Mouse (Mus musculus) CH12.LX (cell line): ENCODE data around the gene Fam19a5.

ENCODE experiments used
- CTCF ChIP-seq, 2 experiments: IDR thresholded peaks in 1 of 2; conservative IDR thresholded peaks in 1 of 2; 2 replicates each; pipeline ENCODE4 v1.5.1; 2011 to 2012; ENCODE audit warnings: low read depth in 2 of 2, low read length in 2 of 2, improper control_type of control experiment in 1 of 2, inconsistent platforms in 1 of 2, mild to moderate bottlenecking in 1 of 2, moderate library complexity in 1 of 2
- JUND ChIP-seq: conservative IDR thresholded peaks from 2 replicates; pipeline ENCODE4 v1.6.1; 2011; ENCODE audit warnings: low read depth, low read length, improper control_type of control experiment
- MEF2A ChIP-seq: IDR thresholded peaks from 2 replicates; pipeline ENCODE4 v1.6.1; 2014; ENCODE audit warnings: low read depth, mild to moderate bottlenecking, inconsistent platforms, low read length, improper control_type of control experiment, borderline replicate concordance
- MYC ChIP-seq: IDR thresholded peaks from 2 replicates; pipeline ENCODE4 v1.6.1; 2011; ENCODE audit warnings: low read depth, mild to moderate bottlenecking, improper control_type of control experiment, low read length
- POLR2A ChIP-seq: IDR thresholded peaks from 2 replicates; pipeline ENCODE4 v1.6.1; 2011; ENCODE audit warnings: low read depth, mild to moderate bottlenecking, improper control_type of control experiment, low read length
- TBP ChIP-seq: conservative IDR thresholded peaks from 2 replicates; pipeline ENCODE4 v1.6.1; 2011; ENCODE audit warnings: low read depth, low read length, improper control_type of control experiment
- ZMIZ1 ChIP-seq: IDR thresholded peaks from 2 replicates; pipeline ENCODE4 v1.6.1; 2012; ENCODE audit warnings: low read depth, mild to moderate bottlenecking, inconsistent platforms, low read length, improper control_type of control experiment

GRCm38 (mm10) chr15:87545130-87545642 lies 1.1 kb downstream of the Fam19a5 start:
- no peak for TF ChIP-seq ZMIZ1
- TF ChIP-seq TBP, result no peak
- no peak for TF ChIP-seq MEF2A
- no peak for TF ChIP-seq CTCF (conservative IDR thresholded peaks at IDR 0.05 in 1 of 2, IDR thresholded peaks at IDR 0.05 in 1 of 2; ENCODE audit: low read depth in 2 of 2, low read length in 2 of 2)
- no peak for TF ChIP-seq POLR2A
- no peak for TF ChIP-seq MYC
- no peak for TF ChIP-seq JUND
